Mouse (Mus musculus) hindbrain, embryonic 15.5 days (tissue): ENCODE results near the gene Ralgapa2. TPM values are rescaled to one million over a fixed set of nuclear protein-coding genes. Genes with fewer than 3 reads are reported as not detected.

Experiments used
- ATAC-seq: fragments of 200-750 bp; cut with Nextera tagmentation; 2 replicates; pipeline ENCODE4 v1.8.0; 2017; ENCODE audit warnings: low read depth, moderate number of reproducible peaks, moderate TSS enrichment; ENCODE audit not compliant: low FRiP score
- H3K27ac ChIP-seq: fragments of 300-500 bp; sonication (generic); replicated peaks from 2 replicates; pipeline ENCODE4 v1.5.1; 2015; ENCODE audit warnings: mild to moderate bottlenecking, inconsistent platforms
- H3K27me3 ChIP-seq: fragments of 300-500 bp; sonication (generic); 2 replicates; pipeline ENCODE4 v1.6.1; 2015; ENCODE audit warnings: control low read depth, inconsistent platforms
- H3K36me3 ChIP-seq: fragments of 300-500 bp; sonication (generic); 2 replicates; pipeline ENCODE4 v1.6.1; 2015; ENCODE audit warnings: control low read depth, inconsistent platforms
- H3K4me1 ChIP-seq: fragments of 300-500 bp; sonication (generic); replicated peaks from 2 replicates; pipeline ENCODE4 v1.6.1; 2015; ENCODE audit warnings: control low read depth, inconsistent platforms
- H3K4me2 ChIP-seq: fragments of 300-500 bp; sonication (generic); 2 replicates; pipeline ENCODE4 v1.6.1; 2015; ENCODE audit warnings: moderate library complexity, mild to moderate bottlenecking, inconsistent platforms
- H3K4me3 ChIP-seq: fragments of 300-500 bp; sonication (generic); 2 replicates; pipeline ENCODE4 v1.5.1; 2015; ENCODE audit warnings: mild to moderate bottlenecking, inconsistent platforms
- H3K9ac ChIP-seq: fragments of 300-500 bp; sonication (generic); 2 replicates; pipeline ENCODE4 v1.6.1; 2015; ENCODE audit warnings: inconsistent platforms
- H3K9me3 ChIP-seq: fragments of 300-500 bp; sonication (generic); 2 replicates; pipeline ENCODE4 v1.6.1; 2016; ENCODE audit warnings: control low read depth, inconsistent platforms
- WGBS: fragments of 180-500 bp; shearing (Covaris S2); methylation state at CpG from one replicate; pipeline ENCODE4 v1.1.7; 2015; 5-methylcytosine and 5-hydroxymethylcytosine counted together
- polyA plus RNA-seq: library from polyadenylated mRNA; unstranded; fragments of >200 nt; fragmentation: Nextera tagmentation; extraction: Ambion mirVana; gene quantifications from 2 replicates; pipeline ENCODE4 v1.2.1, GENCODE M21; 2015

The Ralgapa2 gene
- polyA plus RNA-seq, 1 experiment from 2014 or later: 10.1 TPM

GRCm38 (mm10) chr2:146288326-146288725 is 223.8 kb downstream of the Ralgapa2 start:
- H3K9ac ChIP-seq: no peak overlapping the region
- no peak overlapping the region for H3K4me2 ChIP-seq
- WGBS: 85% methylated on average over 1 of the region's 1 CpGs
- H3K36me3 ChIP-seq: no peaks in the 10 kb centered on the region
- peaks cover 15% of the 10 kb centered on the region for H3K4me1 ChIP-seq
- no peak overlapping the region for H3K27ac ChIP-seq
- H3K27me3 ChIP-seq: no peaks in the 10 kb centered on the region
- H3K9me3 ChIP-seq: no peaks in the 10 kb centered on the region
- no peak overlapping the region for H3K4me3 ChIP-seq
- ATAC-seq: no peak

GRCm38 (mm10) chr2:146287531-146287930 is 224.6 kb downstream of the Ralgapa2 start:
- Histone ChIP-seq H3K4me2 (no peak overlapping the region), H3K27ac (no peak overlapping the region), H3K36me3 (no peaks in the 10 kb centered on the region), H3K4me1 (peaks cover 14% of the 10 kb centered on the region), H3K4me3 (no peak overlapping the region), H3K9ac (no peak overlapping the region), H3K9me3 (no peaks in the 10 kb centered on the region), H3K27me3 (no peaks in the 10 kb centered on the region)
- 53% methylated on average over 6 of the region's 6 CpGs for WGBS
- no peak for ATAC-seq

- no peak overlapping the region for H3K4me3 ChIP-seq
- H3K36me3 ChIP-seq: no peaks in the 10 kb centered on the region
- H3K4me2 ChIP-seq: no peak overlapping the region
- ATAC-seq: no peak
- peak overlapping the region; percentile 72; the same call in 1 of the 2 replicates for H3K27ac ChIP-seq
- H3K9me3 ChIP-seq: no peaks in the 10 kb centered on the region
- no peaks in the 10 kb centered on the region for H3K27me3 ChIP-seq
- H3K9ac ChIP-seq: no peak overlapping the region
- H3K4me1 ChIP-seq: peaks cover 26% of the 10 kb centered on the region
- WGBS: 30% methylated on average over 6 of the region's 6 CpGs
Observed at GRCm38 (mm10) chr2:146281346-146281745, 230.8 kb downstream of the Ralgapa2 start.

- H3K9me3 ChIP-seq: no peaks in the 10 kb centered on the region
- H3K4me2 ChIP-seq: no peak overlapping the region
- peak overlapping the region; percentile 72 for H3K27ac ChIP-seq
- WGBS: 52% methylated on average over 1 of the region's 1 CpGs
- H3K27me3 ChIP-seq: no peaks in the 10 kb centered on the region
- no peak for ATAC-seq
- peaks cover 26% of the 10 kb centered on the region for H3K4me1 ChIP-seq
- no peak overlapping the region for H3K4me3 ChIP-seq
- no peaks in the 10 kb centered on the region for H3K36me3 ChIP-seq
- H3K9ac ChIP-seq: no peak overlapping the region
Observed at GRCm38 (mm10) chr2:146280921-146281274, 231.2 kb downstream of the Ralgapa2 start.

DNA sequence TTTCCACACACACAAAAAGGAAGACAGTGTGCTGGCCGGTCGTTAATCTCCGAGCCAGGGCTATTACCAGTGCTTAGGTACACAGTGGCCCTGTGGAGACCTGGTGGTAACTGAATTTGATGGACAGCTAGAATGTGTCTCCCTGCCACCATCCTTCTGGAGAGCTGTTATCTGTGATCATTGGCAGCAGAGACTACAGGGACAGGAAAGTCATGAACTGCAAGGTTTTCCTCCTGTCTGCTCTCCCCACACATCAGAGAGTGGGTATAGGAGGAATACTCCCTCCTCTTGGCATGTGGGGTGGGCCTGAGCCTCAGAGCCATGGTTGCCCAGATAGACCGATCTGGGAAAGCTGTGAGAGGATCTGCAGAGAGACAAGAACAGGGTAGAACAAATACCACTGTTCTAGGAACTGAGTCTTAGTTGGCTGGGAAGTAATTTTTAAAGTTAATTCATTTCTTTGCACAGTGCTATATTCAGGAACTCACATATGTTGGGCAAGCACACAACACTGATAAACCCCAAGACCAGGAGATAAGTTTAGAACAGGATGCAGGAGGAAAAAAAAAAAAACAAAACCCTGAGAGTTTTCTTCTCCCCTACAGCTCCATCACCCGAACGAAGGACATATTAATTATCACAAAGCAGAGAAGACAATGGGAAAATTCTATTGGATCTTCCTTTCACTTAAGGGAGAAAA is 231.8 kb downstream of the Ralgapa2 start:
- Histone ChIP-seq H3K9ac (no peak overlapping the region), H3K4me1 (peaks cover 26% of the 10 kb centered on the region), H3K4me2 (peak overlapping the region; percentile 33; the same call in 1 of the 2 replicates), H3K27me3 (no peaks in the 10 kb centered on the region), H3K27ac (peak overlapping the region; percentile 72), H3K4me3 (no peak overlapping the region), H3K9me3 (no peaks in the 10 kb centered on the region), H3K36me3 (no peaks in the 10 kb centered on the region)
- WGBS: 21% methylated on average over 6 of the region's 6 CpGs
- ATAC-seq: 0 out of 2 replicates have a peak, but pooled peaks have one; percentile 32

DNA sequence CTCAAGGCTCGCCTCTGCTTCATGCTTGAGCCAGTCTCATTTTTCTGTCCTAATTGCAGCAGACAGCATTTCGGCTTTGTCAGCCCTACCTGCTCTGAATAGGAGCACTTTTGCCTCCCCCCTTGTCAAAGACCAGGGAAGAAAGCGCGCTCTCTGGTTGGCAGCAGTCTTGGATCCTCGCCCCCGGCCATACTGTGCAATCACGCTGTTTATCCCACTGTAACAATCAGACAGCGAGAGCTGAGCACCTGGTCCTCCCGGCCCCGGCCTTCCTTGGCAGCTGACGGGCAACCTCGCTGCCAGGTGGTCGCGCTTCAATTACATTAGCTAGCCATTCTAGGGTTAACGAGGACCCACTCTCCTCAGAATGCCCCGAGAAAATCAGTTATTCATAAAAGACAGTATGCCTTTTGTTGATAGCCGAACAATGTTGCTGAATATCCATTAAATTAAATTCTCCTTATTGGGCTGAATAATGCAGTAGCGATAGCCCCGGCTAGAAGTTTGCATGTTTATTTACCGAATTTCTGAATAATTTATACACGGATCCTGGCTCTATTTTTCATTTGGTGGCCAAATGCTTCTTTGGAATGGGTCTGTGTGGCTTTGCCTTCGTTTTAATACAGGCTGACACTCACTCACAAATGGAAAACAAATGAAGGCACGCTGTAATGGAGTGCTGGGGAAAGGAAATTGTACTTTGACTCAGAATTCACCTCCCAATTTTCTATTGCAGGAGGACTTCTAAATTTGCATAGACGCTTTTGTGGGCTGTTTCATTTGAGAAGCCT is 232.5 kb downstream of the Ralgapa2 start:
- no peaks in the 10 kb centered on the region for H3K9me3 ChIP-seq
- ATAC-seq: peak; percentile 81
- H3K36me3 ChIP-seq: no peaks in the 10 kb centered on the region
- H3K9ac ChIP-seq: 0 out of 2 replicates have a peak overlapping the region, but pooled peaks have one; percentile 28
- H3K4me2 ChIP-seq: peak overlapping the region; percentile 33
- H3K4me1 ChIP-seq: peaks cover 26% of the 10 kb centered on the region
- WGBS: 18% methylated on average over 24 of the region's 24 CpGs
- no peak overlapping the region for H3K4me3 ChIP-seq
- H3K27ac ChIP-seq: peak overlapping the region; percentile 72
- no peaks in the 10 kb centered on the region for H3K27me3 ChIP-seq

DNA sequence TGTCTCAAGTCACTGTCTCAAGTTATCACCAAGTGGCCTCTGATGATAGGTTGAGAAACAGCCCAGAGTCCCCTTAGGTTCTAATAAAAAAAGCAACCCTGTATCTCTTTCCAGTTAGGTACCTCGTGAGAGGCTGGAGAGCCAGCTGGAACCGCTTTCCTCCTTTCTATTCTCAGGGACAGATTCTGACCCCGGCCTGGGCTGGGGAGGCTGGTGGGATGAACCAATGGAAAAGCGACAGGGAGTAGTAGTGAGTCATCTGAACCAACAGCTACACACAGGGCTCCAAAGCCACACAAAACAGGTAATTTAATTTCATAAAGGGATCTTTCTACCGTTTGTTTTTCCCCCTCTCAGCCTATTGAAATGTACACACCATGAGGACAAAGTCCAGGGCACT is 233.8 kb downstream of the Ralgapa2 start:
- Histone ChIP-seq H3K9ac (no peak overlapping the region), H3K4me1 (peaks cover 26% of the 10 kb centered on the region), H3K9me3 (no peaks in the 10 kb centered on the region), H3K27me3 (no peaks in the 10 kb centered on the region), H3K36me3 (no peaks in the 10 kb centered on the region), H3K27ac (peak overlapping the region; percentile 32), H3K4me2 (no peak overlapping the region), H3K4me3 (no peak overlapping the region)
- ATAC-seq: no peak
- WGBS: 44% methylated on average over 5 of the region's 5 CpGs

DNA sequence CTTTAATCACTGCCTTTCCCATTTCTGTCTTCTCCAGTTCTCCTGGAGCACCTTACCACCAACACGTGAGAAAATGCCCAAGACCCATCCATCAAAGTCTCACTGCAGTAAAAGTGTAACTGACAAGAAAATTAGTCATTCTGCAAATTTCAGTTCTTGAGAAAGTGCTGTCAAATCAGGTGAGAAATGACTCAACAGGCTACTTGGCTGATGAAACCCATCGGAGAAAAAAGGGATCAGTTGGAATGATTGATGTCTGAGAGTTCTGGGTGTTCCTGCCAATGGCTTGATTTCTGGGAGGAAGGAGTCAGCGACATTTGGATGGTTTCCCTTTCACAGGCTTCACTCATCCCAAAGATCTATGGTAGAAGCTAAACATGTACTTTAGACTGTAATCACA is 245.6 kb downstream of the Ralgapa2 start:
- 66% methylated on average over 3 of the region's 3 CpGs for WGBS
- H3K27me3 ChIP-seq: peaks cover 5% of the 10 kb centered on the region; the same call in 1 of the 2 replicates
- peaks cover 10% of the 10 kb centered on the region for H3K4me1 ChIP-seq
- no peak overlapping the region for H3K4me3 ChIP-seq
- no peaks in the 10 kb centered on the region for H3K36me3 ChIP-seq
- ATAC-seq: no peak
- no peak overlapping the region for H3K9ac ChIP-seq
- no peaks in the 10 kb centered on the region for H3K9me3 ChIP-seq
- no peak overlapping the region for H3K4me2 ChIP-seq
- no peak overlapping the region for H3K27ac ChIP-seq

DNA sequence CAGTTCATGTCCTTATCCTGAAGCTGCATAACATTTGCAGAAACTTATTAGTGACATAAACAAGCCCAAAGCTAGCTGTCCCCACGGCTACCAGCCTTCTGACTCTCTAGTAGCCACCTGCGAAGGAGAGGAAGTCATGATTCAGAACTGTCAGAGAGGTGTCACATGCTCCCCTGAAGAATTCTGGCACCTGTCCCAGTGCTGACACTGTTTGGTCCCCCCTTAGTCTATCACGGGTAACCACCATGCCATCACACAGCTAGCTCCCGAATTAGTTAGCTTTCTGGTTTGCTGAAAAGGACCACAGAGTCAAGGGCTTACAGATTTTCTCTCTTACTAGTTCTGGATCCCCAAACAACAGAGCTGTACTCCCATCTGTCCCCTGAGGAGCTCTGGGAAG is 247.1 kb downstream of the Ralgapa2 start:
- ATAC-seq: no peak
- Histone ChIP-seq H3K4me1 (peaks cover 20% of the 10 kb centered on the region), H3K9ac (no peak overlapping the region), H3K36me3 (no peaks in the 10 kb centered on the region), H3K4me2 (no peak overlapping the region), H3K9me3 (no peaks in the 10 kb centered on the region), H3K4me3 (no peak overlapping the region), H3K27me3 (peaks cover 5% of the 10 kb centered on the region; the same call in 1 of the 2 replicates), H3K27ac (no peak overlapping the region)
- 67% methylated on average over 4 of the region's 4 CpGs for WGBS

- Histone ChIP-seq H3K4me3 (no peak overlapping the region), H3K4me2 (no peak overlapping the region), H3K9ac (no peak overlapping the region)
Observed at GRCm38 (mm10) chr2:146262966-146263365, 249.2 kb downstream of the Ralgapa2 start.

DNA sequence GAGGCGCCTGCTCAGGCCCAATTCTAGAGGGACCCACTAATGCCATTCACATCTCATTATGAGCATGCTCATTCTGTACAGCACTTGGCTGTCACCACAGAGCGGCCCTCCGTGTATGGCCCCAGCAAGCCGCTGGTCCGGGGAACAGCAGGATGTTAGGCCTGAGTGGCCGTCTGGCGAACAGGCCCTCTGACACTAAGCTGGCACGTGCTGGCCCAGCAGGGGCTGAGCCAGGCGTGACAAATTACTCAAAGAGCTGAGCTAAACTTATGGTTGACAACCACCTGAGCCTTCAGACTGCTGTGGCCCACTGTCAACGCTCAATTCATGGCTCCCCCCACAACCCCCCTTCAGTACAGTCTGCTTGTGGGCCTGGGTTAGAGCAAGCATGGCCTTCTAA is 249.9 kb downstream of the Ralgapa2 start:
- no peak overlapping the region for H3K4me2 ChIP-seq
- WGBS: 14% methylated on average over 10 of the region's 10 CpGs
- no peak overlapping the region for H3K4me3 ChIP-seq
- H3K4me1 ChIP-seq: peaks cover 42% of the 10 kb centered on the region
- no peaks in the 10 kb centered on the region for H3K9me3 ChIP-seq
- no peaks in the 10 kb centered on the region for H3K36me3 ChIP-seq
- ATAC-seq: peak; percentile 87
- peaks cover 5% of the 10 kb centered on the region; the same call in 1 of the 2 replicates for H3K27me3 ChIP-seq
- H3K9ac ChIP-seq: no peak overlapping the region
- H3K27ac ChIP-seq: peak overlapping the region; percentile 30

More at GRCm38 (mm10) chr2:146262966-146263365, 249.2 kb downstream of the Ralgapa2 start:
- H3K36me3 ChIP-seq: no peaks in the 10 kb centered on the region
- H3K4me1 ChIP-seq: peaks cover 34% of the 10 kb centered on the region
- H3K27ac ChIP-seq: no peak overlapping the region
- no peak for ATAC-seq
- H3K9me3 ChIP-seq: no peaks in the 10 kb centered on the region
- H3K27me3 ChIP-seq: peaks cover 5% of the 10 kb centered on the region; the same call in 1 of the 2 replicates

GRCm38 (mm10) chr2:146261146-146261545 is 251.0 kb downstream of the Ralgapa2 start:
- Histone ChIP-seq H3K27me3 (peaks cover 5% of the 10 kb centered on the region; the same call in 1 of the 2 replicates), H3K4me1 (peaks cover 45% of the 10 kb centered on the region), H3K4me2 (no peak overlapping the region), H3K9ac (no peak overlapping the region), H3K27ac (no peak overlapping the region), H3K36me3 (no peaks in the 10 kb centered on the region), H3K9me3 (no peaks in the 10 kb centered on the region), H3K4me3 (no peak overlapping the region)
- WGBS: 44% methylated on average over 4 of the region's 4 CpGs
- ATAC-seq: no peak
